Mouse (Mus musculus): Measurements from ENCODE around the gene Gpr132. TPM values are rescaled to one million over a fixed set of nuclear protein-coding genes. Genes with fewer than 3 reads are reported as not detected.
"Not testable (repeated sequence)": the region's sequence is repeated elsewhere in the genome, so short reads cannot be mapped to it uniquely, and the experiment has no call there.

Gene Gpr132
- total RNA-seq, 1 experiment from 2014 or later, result 0.12 TPM

GRCm38 (mm10) chr12:112820401-112820999 is 47.5 kb downstream of the Gpr132 start:
- DNase-seq, result no peak

GRCm38 (mm10) chr12:112819057-112819662 is 48.9 kb downstream of the Gpr132 start:
- DNase-seq, result no peak

GRCm38 (mm10) chr12:112816866-112817265 is 51.2 kb downstream of the Gpr132 start:
- DNase-seq, result not testable (repeated sequence)

GRCm38 (mm10) chr12:112816294-112816693 is 51.7 kb downstream of the Gpr132 start:
- peak; percentile 60 for DNase-seq

GRCm38 (mm10) chr12:112814682-112815470 is 53.2 kb downstream of the Gpr132 start:
- DNase-seq, result no peak

GRCm38 (mm10) chr12:112813370-112813769 is 54.7 kb downstream of the Gpr132 start:
- DNase-seq, result no peak

GRCm38 (mm10) chr12:112810092-112810885 is 57.7 kb downstream of the Gpr132 start:
- no peak for DNase-seq

- DNase-seq, result no peak
Observed at GRCm38 (mm10) chr12:112809641-112810040, 58.4 kb downstream of the Gpr132 start.

GRCm38 (mm10) chr12:112808587-112809364 is 59.3 kb downstream of the Gpr132 start, which contains the start of gene Clba1:
TSS of gene Clba1 (plus strand) at chr12:112808937.
- peak; percentile 92 for DNase-seq

GRCm38 (mm10) chr12:112808212-112808586 is 59.8 kb downstream of the Gpr132 start:
- no peak for DNase-seq

GRCm38 (mm10) chr12:112807796-112808195 is 60.2 kb downstream of the Gpr132 start:
- DNase-seq, result no peak

GRCm38 (mm10) chr12:112806044-112806443 is 62.0 kb downstream of the Gpr132 start:
- no peak for DNase-seq

- DNase-seq, result peak; percentile 58
Observed at GRCm38 (mm10) chr12:112804046-112804445, 64.0 kb downstream of the Gpr132 start.

- DNase-seq, result peak; percentile 0
Observed at GRCm38 (mm10) chr12:112802917-112803316, 65.1 kb downstream of the Gpr132 start.

GRCm38 (mm10) chr12:112801864-112802846 is 65.9 kb downstream of the Gpr132 start, which contains the start of gene Ahnak2:
TSS of gene Ahnak2 (minus strand) at chr12:112802657.
- peak; percentile 61 for DNase-seq

Other genes starting within 250 kb of the Gpr132 start
- gene Adssl1, start 248.2 kb downstream of the Gpr132 start, total RNA-seq (2021), result 17.8 and 21.0 TPM in 2 replicates
- 34.8 and 46.0 TPM in 2 replicates for gene Siva1, start 223.5 kb downstream of the Gpr132 start, total RNA-seq (2021)
- gene Akt1, start 193.3 kb downstream of the Gpr132 start, total RNA-seq (2021), result 395 and 413 TPM in 2 replicates
- 7.9 and 12.8 TPM in 2 replicates for gene Zbtb42, start 189.4 kb downstream of the Gpr132 start, total RNA-seq (2021)
- 42.4 and 58.1 TPM in 2 replicates for gene Cep170b, start 147.8 kb downstream of the Gpr132 start, total RNA-seq (2021)
- gene Pld4, start 107.6 kb downstream of the Gpr132 start, total RNA-seq (2021), result 6.4 and 6.8 TPM in 2 replicates
- 5.1 and 5.7 TPM in 2 replicates for gene Ahnak2, start 65.6 kb downstream of the Gpr132 start, total RNA-seq (2021)
- 7.7 and 10.0 TPM in 2 replicates for gene Clba1, start 59.3 kb downstream of the Gpr132 start, total RNA-seq (2021)
- 15.5 and 15.9 TPM in 2 replicates for gene Cdca4, start 38.8 kb downstream of the Gpr132 start, total RNA-seq (2021)
- 7.6 and 8.4 TPM in 2 replicates for gene Jag2, start 61.5 kb upstream of the Gpr132 start, total RNA-seq (2021)
- gene Nudt14, start 73.9 kb upstream of the Gpr132 start, total RNA-seq (2021), result 26.6 and 40.7 TPM in 2 replicates
- gene Btbd6, start 108.3 kb upstream of the Gpr132 start, total RNA-seq (2021), result 21.7 and 26.8 TPM in 2 replicates
- 65.9 and 68.8 TPM in 2 replicates for gene Brf1, start 132.5 kb upstream of the Gpr132 start, total RNA-seq (2021)
- gene Pacs2, start 146.3 kb upstream of the Gpr132 start, total RNA-seq (2021), result 45.6 and 55.5 TPM in 2 replicates
- 0.67 TPM in 1 of 2 replicates, not detected in the other for gene Tex22, start 206.3 kb upstream of the Gpr132 start, total RNA-seq (2021)
- gene Mta1, start 230.1 kb upstream of the Gpr132 start, total RNA-seq (2021), result 104 and 109 TPM in 2 replicates

Measured in adrenal gland, postnatal 25 days (tissue).